Mouse (Mus musculus): ENCODE data around the gene Eef1akmt2. TPM values are rescaled to one million over a fixed set of nuclear protein-coding genes. Genes with fewer than 3 reads are reported as not detected.

Eef1akmt2 gene
- total and polyA plus RNA-seq, 3 experiments: 5.2 to 7.7 (median 7.7) TPM

GRCm38 (mm10) chr7:132894841-132895555 is 42.5 kb upstream of the Eef1akmt2 start:
- DNase-seq: peak in 1 of 2 experiments; percentile 44
- Histone ChIP-seq H3K4me1 (ENCODE audit: control insufficient read depth, insufficient read depth, low read length) (peaks cover 7% of the 10 kb centered on the region; the same call in 1 of the 2 replicates), H3K36me3 (ENCODE audit: control insufficient read depth, insufficient read depth, low read length) (no peaks in the 10 kb centered on the region), H3K4me3 (no peak overlapping the region), H3K27ac (peak overlapping the region; percentile 78), H3K79me2 (replicated peaks; ENCODE audit: control insufficient read depth, insufficient read depth, low read length) (no peaks in the 10 kb centered on the region), H3K27me3 (ENCODE audit: control insufficient read depth, insufficient read depth, low read length) (no peaks in the 10 kb centered on the region), H3K9ac (ENCODE audit: low read depth, low read length) (no peak overlapping the region)
- intact Hi-C loops (cut with DNase I): loop anchor here (5.0 kb wide), 1 partner anchor 238 kb away; no protein-coding TSS in a partner anchor
- 29% methylated on average over 7 of the region's 7 CpGs for WGBS
- TF ChIP-seq EP300 (IDR thresholded peaks at IDR 0.05; ENCODE audit: insufficient read depth, low read depth, low read length): no peak
- TF ChIP-seq CTCF (IDR thresholded peaks at IDR 0.05): no peak
- TF ChIP-seq POLR2A (IDR thresholded peaks at IDR 0.05; ENCODE audit: insufficient read depth, low read depth, low read length): no peak

GRCm38 (mm10) chr7:132893336-132893735 is 40.9 kb upstream of the Eef1akmt2 start:
- H3K36me3 ChIP-seq (ENCODE audit: control insufficient read depth, insufficient read depth, low read length): no peaks in the 10 kb centered on the region
- H3K9ac ChIP-seq (ENCODE audit: low read depth, low read length): no peak overlapping the region
- H3K4me3 ChIP-seq: no peak overlapping the region
- no peak overlapping the region for H3K27ac ChIP-seq
- TF ChIP-seq CTCF (IDR thresholded peaks at IDR 0.05) (no peak), POLR2A (IDR thresholded peaks at IDR 0.05; ENCODE audit: insufficient read depth, low read depth, low read length) (no peak), EP300 (IDR thresholded peaks at IDR 0.05; ENCODE audit: insufficient read depth, low read depth, low read length) (no peak)
- no peak for DNase-seq
- intact Hi-C loops (cut with DNase I): no loop called here
- no peaks in the 10 kb centered on the region for H3K27me3 ChIP-seq (ENCODE audit: control insufficient read depth, insufficient read depth, low read length)
- WGBS: 89% methylated on average over 1 of the region's 1 CpGs
- no peaks in the 10 kb centered on the region for H3K79me2 ChIP-seq (replicated peaks; ENCODE audit: control insufficient read depth, insufficient read depth, low read length)
- H3K4me1 ChIP-seq (ENCODE audit: control insufficient read depth, insufficient read depth, low read length): peaks cover 7% of the 10 kb centered on the region; the same call in 1 of the 2 replicates

GRCm38 (mm10) chr7:132892806-132893205 is 40.3 kb upstream of the Eef1akmt2 start:
- H3K4me3 ChIP-seq: no peak overlapping the region
- H3K36me3 ChIP-seq (ENCODE audit: control insufficient read depth, insufficient read depth, low read length): no peaks in the 10 kb centered on the region
- no peaks in the 10 kb centered on the region for H3K27me3 ChIP-seq (ENCODE audit: control insufficient read depth, insufficient read depth, low read length)
- intact Hi-C loops (cut with DNase I): no loop called here
- no peak for TF ChIP-seq CTCF (IDR thresholded peaks at IDR 0.05)
- no peak for TF ChIP-seq POLR2A (IDR thresholded peaks at IDR 0.05; ENCODE audit: insufficient read depth, low read depth, low read length)
- no peak for TF ChIP-seq EP300 (IDR thresholded peaks at IDR 0.05; ENCODE audit: insufficient read depth, low read depth, low read length)
- DNase-seq: no peak
- no peak overlapping the region for H3K9ac ChIP-seq (ENCODE audit: low read depth, low read length)
- H3K4me1 ChIP-seq (ENCODE audit: control insufficient read depth, insufficient read depth, low read length): peaks cover 7% of the 10 kb centered on the region; the same call in 1 of the 2 replicates
- 52% methylated on average over 7 of the region's 7 CpGs for WGBS
- no peaks in the 10 kb centered on the region for H3K79me2 ChIP-seq (replicated peaks; ENCODE audit: control insufficient read depth, insufficient read depth, low read length)
- H3K27ac ChIP-seq: no peak overlapping the region; the same call in 1 of the 2 replicates

GRCm38 (mm10) chr7:132892311-132892661 is 39.8 kb upstream of the Eef1akmt2 start:
- H3K27ac ChIP-seq: peak overlapping the region; percentile 7; the same call in 1 of the 2 replicates
- intact Hi-C loops (cut with DNase I): no loop called here

GRCm38 (mm10) chr7:132891561-132892310 is 39.3 kb upstream of the Eef1akmt2 start:
- Histone ChIP-seq H3K27ac (peak overlapping the region; percentile 7; the same call in 1 of the 2 replicates), H3K4me1 (ENCODE audit: control insufficient read depth, insufficient read depth, low read length) (peaks cover 7% of the 10 kb centered on the region; the same call in 1 of the 2 replicates), H3K79me2 (replicated peaks; ENCODE audit: control insufficient read depth, insufficient read depth, low read length) (no peaks in the 10 kb centered on the region), H3K36me3 (ENCODE audit: control insufficient read depth, insufficient read depth, low read length) (no peaks in the 10 kb centered on the region), H3K9ac (ENCODE audit: low read depth, low read length) (no peak overlapping the region), H3K4me3 (no peak overlapping the region), H3K27me3 (ENCODE audit: control insufficient read depth, insufficient read depth, low read length) (no peaks in the 10 kb centered on the region)
- WGBS: 59% methylated on average over 5 of the region's 5 CpGs
- TF ChIP-seq CTCF (IDR thresholded peaks at IDR 0.05): no peak
- no peak for TF ChIP-seq EP300 (IDR thresholded peaks at IDR 0.05; ENCODE audit: insufficient read depth, low read depth, low read length)
- TF ChIP-seq POLR2A (IDR thresholded peaks at IDR 0.05; ENCODE audit: insufficient read depth, low read depth, low read length): no peak
- DNase-seq: peak; percentile 32 to 43
- intact Hi-C loops (cut with DNase I): no loop called here

More at GRCm38 (mm10) chr7:132892311-132892661, 39.8 kb upstream of the Eef1akmt2 start:
- Histone ChIP-seq H3K79me2 (replicated peaks; ENCODE audit: control insufficient read depth, insufficient read depth, low read length) (no peaks in the 10 kb centered on the region), H3K4me3 (no peak overlapping the region), H3K9ac (ENCODE audit: low read depth, low read length) (no peak overlapping the region), H3K4me1 (ENCODE audit: control insufficient read depth, insufficient read depth, low read length) (peaks cover 7% of the 10 kb centered on the region; the same call in 1 of the 2 replicates), H3K27me3 (ENCODE audit: control insufficient read depth, insufficient read depth, low read length) (no peaks in the 10 kb centered on the region), H3K36me3 (ENCODE audit: control insufficient read depth, insufficient read depth, low read length) (no peaks in the 10 kb centered on the region)
- TF ChIP-seq CTCF (IDR thresholded peaks at IDR 0.05) (no peak), EP300 (IDR thresholded peaks at IDR 0.05; ENCODE audit: insufficient read depth, low read depth, low read length) (no peak), POLR2A (IDR thresholded peaks at IDR 0.05; ENCODE audit: insufficient read depth, low read depth, low read length) (no peak)
- WGBS: 53% methylated on average over 4 of the region's 4 CpGs
- no peak for DNase-seq
